Mouse (Mus musculus): ENCODE results near the gene Gpn2. TPM values are rescaled to one million over a fixed set of nuclear protein-coding genes. Genes with fewer than 3 reads are reported as not detected.

Gene Gpn2
- total and polyA plus RNA-seq, 3 experiments: 2.3 to 46.7 (median 10.2) TPM

GRCm38 (mm10) chr4:133552768-133553447 lies 31.3 kb upstream of the Gpn2 start, which contains the start of gene Nr0b2:
TSS of gene Nr0b2 (plus strand) at chr4:133553376.
- Histone ChIP-seq H3K9me3 (replicated peaks) (0 out of 2 replicates have a peak, but pooled peaks cover 3% of the 10 kb centered on the region), H3K27me3 (ENCODE audit: insufficient read depth, low read length) (peaks cover 53% of the 10 kb centered on the region), H3K4me3 (ENCODE audit: low read depth, low read length) (no peak within 1 kb of the TSS), H3K36me3 (replicated peaks) (no peaks in the 10 kb centered on the region), H3K4me1 (ENCODE audit: insufficient read depth, low read depth, low read length) (peaks cover 11% of the 10 kb centered on the region)
- DNase-seq (ENCODE audit: low spot score) (no peak), ATAC-seq (ENCODE audit: extremely low read depth, insufficient number of reproducible peaks, low FRiP score, poor library complexity, severe bottlenecking) (no peak)
- TF ChIP-seq TAL1 (conservative IDR thresholded peaks at IDR 0.05; ENCODE audit: low read depth, low read length) (no peak), CTCF (IDR thresholded peaks at IDR 0.05; ENCODE audit: low read depth, low read length) (no peak), GATA1 (IDR thresholded peaks at IDR 0.05; ENCODE audit: borderline replicate concordance, low read length) (no peak), GATA2 (IDR thresholded peaks at IDR 0.05; ENCODE audit: borderline replicate concordance, low read depth, low read length) (no peak), POLR2AphosphoS5 (IDR thresholded peaks at IDR 0.05; ENCODE audit: insufficient replicate concordance, low read depth, low read length) (no peak)

- Histone ChIP-seq H3K4me1 (ENCODE audit: insufficient read depth, low read depth, low read length) (peaks cover 11% of the 10 kb centered on the region), H3K36me3 (replicated peaks) (no peaks in the 10 kb centered on the region), H3K4me3 (ENCODE audit: low read depth, low read length) (no peak overlapping the region), H3K27me3 (ENCODE audit: insufficient read depth, low read length) (peaks cover 57% of the 10 kb centered on the region), H3K9me3 (replicated peaks) (no peaks in the 10 kb centered on the region)
- TF ChIP-seq CTCF (IDR thresholded peaks at IDR 0.05; ENCODE audit: low read depth, low read length) (no peak), TAL1 (conservative IDR thresholded peaks at IDR 0.05; ENCODE audit: low read depth, low read length) (no peak), POLR2AphosphoS5 (IDR thresholded peaks at IDR 0.05; ENCODE audit: insufficient replicate concordance, low read depth, low read length) (no peak), GATA2 (IDR thresholded peaks at IDR 0.05; ENCODE audit: borderline replicate concordance, low read depth, low read length) (no peak), GATA1 (IDR thresholded peaks at IDR 0.05; ENCODE audit: borderline replicate concordance, low read length) (no peak)
- no peak for DNase-seq (ENCODE audit: low spot score)
- no peak for ATAC-seq (ENCODE audit: extremely low read depth, insufficient number of reproducible peaks, low FRiP score, poor library complexity, severe bottlenecking)
These were observed 30.5 kb upstream of the Gpn2 start for GRCm38 (mm10) chr4:133553448-133554330.

GRCm38 (mm10) chr4:133557041-133557717 lies 27.0 kb upstream of the Gpn2 start:
- Histone ChIP-seq H3K4me3 (ENCODE audit: low read depth, low read length) (no peak overlapping the region), H3K27me3 (ENCODE audit: insufficient read depth, low read length) (peaks cover 60% of the 10 kb centered on the region), H3K36me3 (replicated peaks) (no peaks in the 10 kb centered on the region), H3K9me3 (replicated peaks) (no peaks in the 10 kb centered on the region), H3K4me1 (ENCODE audit: insufficient read depth, low read depth, low read length) (peaks cover 11% of the 10 kb centered on the region)
- ATAC-seq (ENCODE audit: extremely low read depth, insufficient number of reproducible peaks, low FRiP score, poor library complexity, severe bottlenecking): no peak
- TF ChIP-seq TAL1 (conservative IDR thresholded peaks at IDR 0.05; ENCODE audit: low read depth, low read length) (no peak), CTCF (IDR thresholded peaks at IDR 0.05; ENCODE audit: low read depth, low read length) (no peak), GATA2 (IDR thresholded peaks at IDR 0.05; ENCODE audit: borderline replicate concordance, low read depth, low read length) (no peak), POLR2AphosphoS5 (IDR thresholded peaks at IDR 0.05; ENCODE audit: insufficient replicate concordance, low read depth, low read length) (no peak), GATA1 (IDR thresholded peaks at IDR 0.05; ENCODE audit: borderline replicate concordance, low read length) (no peak)
- DNase-seq (ENCODE audit: low spot score): no peak

DNA sequence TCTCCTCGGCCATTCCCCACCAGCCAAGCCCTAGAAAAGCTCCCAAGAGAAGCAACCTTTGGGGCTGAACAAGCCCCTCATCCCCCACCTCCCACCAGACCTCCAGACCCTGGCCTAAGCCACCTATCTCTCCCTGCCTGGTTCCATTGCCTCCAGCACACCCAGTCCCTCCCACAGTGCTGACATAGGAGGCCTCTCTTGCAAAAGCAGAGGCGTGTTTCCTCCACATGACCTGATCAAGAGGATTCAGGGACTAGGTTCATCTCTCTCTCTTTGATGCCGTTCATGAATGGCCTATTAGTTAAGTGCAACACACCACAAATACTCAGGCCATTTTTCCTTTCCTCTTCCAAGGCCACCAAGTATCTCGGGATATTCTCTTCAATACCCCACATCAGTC lies 24.3 kb upstream of the Gpn2 start:
- no peak overlapping the region for H3K4me3 ChIP-seq (ENCODE audit: low read depth, low read length)
- ATAC-seq (ENCODE audit: extremely low read depth, insufficient number of reproducible peaks, low FRiP score, poor library complexity, severe bottlenecking) (no peak), DNase-seq (ENCODE audit: low spot score) (no peak)
- H3K36me3 ChIP-seq (replicated peaks): no peaks in the 10 kb centered on the region
- TF ChIP-seq GATA1 (IDR thresholded peaks at IDR 0.05; ENCODE audit: borderline replicate concordance, low read length) (no peak), POLR2AphosphoS5 (IDR thresholded peaks at IDR 0.05; ENCODE audit: insufficient replicate concordance, low read depth, low read length) (no peak), CTCF (IDR thresholded peaks at IDR 0.05; ENCODE audit: low read depth, low read length) (no peak), TAL1 (conservative IDR thresholded peaks at IDR 0.05; ENCODE audit: low read depth, low read length) (no peak), GATA2 (IDR thresholded peaks at IDR 0.05; ENCODE audit: borderline replicate concordance, low read depth, low read length) (no peak)
- peaks cover 2% of the 10 kb centered on the region; the same call in 1 of the 2 replicates for H3K4me1 ChIP-seq (ENCODE audit: insufficient read depth, low read depth, low read length)
- peaks cover 43% of the 10 kb centered on the region for H3K27me3 ChIP-seq (ENCODE audit: insufficient read depth, low read length)
- peaks cover 2% of the 10 kb centered on the region; the same call in 1 of the 2 replicates for H3K9me3 ChIP-seq (replicated peaks)

GRCm38 (mm10) chr4:133561622-133562021 lies 22.5 kb upstream of the Gpn2 start:
- no peak for TF ChIP-seq CTCF (IDR thresholded peaks at IDR 0.05; ENCODE audit: low read depth, low read length)
- no peak for TF ChIP-seq TAL1 (conservative IDR thresholded peaks at IDR 0.05; ENCODE audit: low read depth, low read length)
- TF ChIP-seq POLR2AphosphoS5 (IDR thresholded peaks at IDR 0.05; ENCODE audit: insufficient replicate concordance, low read depth, low read length): no peak
- no peak for TF ChIP-seq GATA2 (IDR thresholded peaks at IDR 0.05; ENCODE audit: borderline replicate concordance, low read depth, low read length)
- TF ChIP-seq GATA1 (IDR thresholded peaks at IDR 0.05; ENCODE audit: borderline replicate concordance, low read length): no peak
- Histone ChIP-seq H3K4me3 (ENCODE audit: low read depth, low read length) (no peak overlapping the region), H3K27me3 (ENCODE audit: insufficient read depth, low read length) (peaks cover 31% of the 10 kb centered on the region), H3K9me3 (replicated peaks) (peaks cover 2% of the 10 kb centered on the region; the same call in 1 of the 2 replicates), H3K4me1 (ENCODE audit: insufficient read depth, low read depth, low read length) (no peaks in the 10 kb centered on the region), H3K36me3 (replicated peaks) (no peaks in the 10 kb centered on the region)
- no peak for DNase-seq (ENCODE audit: low spot score)
- no peak for ATAC-seq (ENCODE audit: extremely low read depth, insufficient number of reproducible peaks, low FRiP score, poor library complexity, severe bottlenecking)

All from G1E (cell line).